Mouse (Mus musculus) cerebellum, adult 2 months (tissue): ENCODE results near the gene Fam173a.

ENCODE experiments used
- CTCF ChIP-seq: fragments of 200-500 bp; IDR thresholded peaks from 2 replicates; pipeline ENCODE4 v1.5.1; 2011; ENCODE audit warnings: low read depth, mild to moderate bottlenecking, control low read depth, low read length, moderate library complexity, borderline replicate concordance; ENCODE audit not compliant: insufficient read depth
- POLR2A ChIP-seq: fragments of 200-500 bp; IDR thresholded peaks from 2 replicates; pipeline ENCODE4 v1.6.1; 2011; ENCODE audit warnings: low read length, control low read depth, borderline replicate concordance; ENCODE audit not compliant: insufficient read depth

GRCm38 (mm10) chr17:25791320-25791842 lies 1.3 kb downstream of the Fam173a start:
- TF ChIP-seq POLR2A (no peak), CTCF (no peak)
